In genomic region chr1:152689968-152690367, GRCm38 (mm10) we compare ENCODE assay signal across 25 mouse cellular contexts.
DNase-seq lines count a peak whose midpoint lies in the region; ATAC-seq and TF ChIP-seq lines count a peak whose summit lies in the region.
"Had no signal": no experiment of that assay in that cellular context is flagged by ENCODE, and none has a peak within 500 bp of the region (broad histone marks: within the 10 kb centered on the region; RNA-seq: fewer than 3 reads in every experiment).

No protein-coding gene starts in this region.

- DNase-seq in heart, postnatal 4 days, result no peak
- peak; percentile 27 to 78 for DNase-seq in lung, adult 18-20 months
- no peak for DNase-seq in lung, adult 2 months
- peak; percentile 40 for DNase-seq in lung, postnatal 10 days
- DNase-seq in ovary, postnatal 10 days (ENCODE audit: low spot score), result no peak
- no peak for DNase-seq in natural killer cell, adult 2 months (ENCODE audit: low spot score in 2 of 2)
- DNase-seq: adrenal gland, postnatal 14 days; cerebellum, adult 11 months; cerebellum, adult 9-10 months; cerebellum, postnatal 36 days; gastrocnemius, postnatal 14 days; kidney, adult 9 months; kidney, postnatal 10 days; layer of hippocampus, adult 9-11 months; liver; midbrain, embryonic 14.5 days; right cerebral cortex, adult 18-20 months; spleen, adult 18-20 months; thymus, adult 2 months; thymus, postnatal 36 days had no signal

- no peaks in the 10 kb centered on the region for H3K9me3 ChIP-seq in heart, embryonic 12.5 days (replicated peaks)
- H3K9me3 ChIP-seq: forebrain, embryonic 13.5 days; liver, embryonic 15.5 days had no signal

- H3K4me3 ChIP-seq in heart, embryonic 12.5 days, result no peak overlapping the region
- no peak overlapping the region for H3K4me3 ChIP-seq in lung, adult 2 months (replicated peaks; ENCODE audit: extremely low read depth, low read depth, low read length)
- H3K4me3 ChIP-seq: forebrain, embryonic 13.5 days; liver, embryonic 15.5 days had no signal

- H3K27me3 ChIP-seq in heart, embryonic 12.5 days (replicated peaks), result no peaks in the 10 kb centered on the region
- H3K27me3 ChIP-seq: forebrain, embryonic 13.5 days; liver, embryonic 15.5 days had no signal

- H3K27ac ChIP-seq in heart, embryonic 12.5 days (ENCODE audit: poor library complexity, severe bottlenecking), result no peak overlapping the region
- H3K27ac ChIP-seq: forebrain, embryonic 13.5 days; hindbrain, embryonic 14.5 days; liver, embryonic 15.5 days had no signal

- no peak overlapping the region for H3K4me2 ChIP-seq in heart, embryonic 12.5 days
- H3K4me2 ChIP-seq: forebrain, embryonic 13.5 days; hindbrain, embryonic 14.5 days; liver, embryonic 15.5 days had no signal

- peaks cover 64% of the 10 kb centered on the region for H3K4me1 ChIP-seq in heart, embryonic 12.5 days (replicated peaks)
- H3K4me1 ChIP-seq in lung, adult 2 months (ENCODE audit: control insufficient read depth, insufficient read depth, low read length), result peaks cover 12% of the 10 kb centered on the region
- H3K4me1 ChIP-seq: liver, embryonic 15.5 days had no signal

- 50% methylated on average over 4 of the region's 4 CpGs for WGBS in heart, embryonic 12.5 days
- 71% methylated on average over 4 of the region's 4 CpGs for WGBS in lung, adult 2 months

- ATAC-seq in heart, embryonic 12.5 days (ENCODE audit: insufficient number of reproducible peaks, low FRiP score), result 0 out of 2 replicates have a peak, but pooled peaks have one; percentile 24
- ATAC-seq: forebrain, embryonic 13.5 days; intestine, postnatal 0 days had no signal

- H3K9ac ChIP-seq in heart, embryonic 12.5 days, result no peak overlapping the region
- H3K9ac ChIP-seq: forebrain, embryonic 13.5 days; hindbrain, embryonic 14.5 days; liver, embryonic 15.5 days had no signal

- no peaks in the 10 kb centered on the region for H3K36me3 ChIP-seq in heart, embryonic 12.5 days
- H3K36me3 ChIP-seq: liver, embryonic 15.5 days had no signal

- TF ChIP-seq CTCF in lung, adult 2 months (IDR thresholded peaks at IDR 0.05; ENCODE audit: insufficient read depth, low read length), result no peak

- TF ChIP-seq POLR2A in lung, adult 2 months (IDR thresholded peaks at IDR 0.05; ENCODE audit: borderline replicate concordance, extremely low read depth, low read depth, low read length), result no peak

Comparison
In these comparisons a context has a peak if more than half of its experiments do, and no peak if none do; other contexts are left out.
1. DNase-seq: peak in lung, adult 18-20 months (2 of 2) and lung, postnatal 10 days (single experiment); none in heart, postnatal 4 days (single experiment), lung, adult 2 months (single experiment), ovary, postnatal 10 days (single experiment) and natural killer cell, adult 2 months (0 of 2).